Mouse (Mus musculus) C2C12 (cell line): ENCODE measurements around the gene Ttc21a.

ENCODE experiments used
- CTCF ChIP-seq: IDR thresholded peaks from one replicate; pipeline ENCODE4 v1.5.1; 2011; ENCODE audit not compliant: control insufficient read depth, insufficient read depth, insufficient read length
- FOSL1 ChIP-seq: IDR thresholded peaks from one replicate; pipeline ENCODE4 v1.8.0; 2011; ENCODE audit warnings: mild to moderate bottlenecking, low read length; ENCODE audit not compliant: poor library complexity, insufficient read depth, severe bottlenecking
- MAX ChIP-seq: IDR thresholded peaks from one replicate; pipeline ENCODE4 v1.6.1; 2011; ENCODE audit warnings: mild to moderate bottlenecking, control low read depth

- TF ChIP-seq CTCF = no peak
- TF ChIP-seq MAX = peak; percentile 28
- TF ChIP-seq FOSL1 = no peak
Measured at GRCm38 (mm10) chr9:119894339-119895009, 42.9 kb upstream of the Ttc21a start, which contains the start of gene Wdr48.
